Mouse (Mus musculus) kidney, adult 2 months (tissue): ENCODE measurements around the gene Anapc1. TPM values are rescaled to one million over a fixed set of nuclear protein-coding genes. Genes with fewer than 3 reads are reported as not detected.

ENCODE experiments used
- DNase-seq: peaks from one replicate; pipeline ENCODE4 v3.0.0; 2021
- H3K27ac ChIP-seq: fragments of 200-500 bp; 2 replicates; pipeline ENCODE4 v1.5.1; 2012; ENCODE audit warnings: low read depth, low read length, control low read depth, inconsistent platforms; ENCODE audit not compliant: insufficient read depth
- H3K27me3 ChIP-seq: fragments of 200-500 bp; replicated peaks from 2 replicates; pipeline ENCODE4 v1.6.1; 2012; ENCODE audit warnings: mild to moderate bottlenecking, moderate library complexity, low read length, inconsistent platforms; ENCODE audit not compliant: control insufficient read depth, insufficient read depth
- H3K36me3 ChIP-seq: fragments of 200-500 bp; 2 replicates; pipeline ENCODE4 v1.6.1; 2012; ENCODE audit warnings: mild to moderate bottlenecking, moderate library complexity, low read length, inconsistent platforms; ENCODE audit not compliant: control insufficient read depth, insufficient read depth
- H3K4me1 ChIP-seq: fragments of 200-500 bp; 2 replicates; pipeline ENCODE4 v1.6.1; 2011; ENCODE audit warnings: low read length; ENCODE audit not compliant: control insufficient read depth, insufficient read depth
- H3K4me3 ChIP-seq: fragments of 200-500 bp; 2 replicates; pipeline ENCODE4 v1.5.1; 2011; ENCODE audit warnings: mild to moderate bottlenecking, low read depth, low read length, control low read depth; ENCODE audit not compliant: insufficient read depth
- CTCF ChIP-seq: fragments of 200-500 bp; conservative IDR thresholded peaks from 2 replicates; pipeline ENCODE4 v1.5.1; 2011; ENCODE audit warnings: low read depth, mild to moderate bottlenecking, control low read depth, low read length, moderate library complexity, mixed read lengths; ENCODE audit not compliant: insufficient read depth, insufficient read length
- POLR2A ChIP-seq: fragments of 200-500 bp; IDR thresholded peaks from one replicate; pipeline ENCODE4 v1.6.1; 2011; ENCODE audit warnings: low read depth, low read length, control low read depth
- WGBS: fragments of 180-500 bp; shearing (Covaris S2); methylation state at CpG from one replicate; pipeline ENCODE4 v1.1.7; 2018; 5-methylcytosine and 5-hydroxymethylcytosine counted together
- polyA plus RNA-seq: library from polyadenylated mRNA; depleted of rRNA; stranded (reverse); fragments of >200 nt; gene quantifications from 2 replicates; pipeline ENCODE4 v1.2.3, GENCODE M21; 2012; rRNA removed

The Anapc1 gene
- 32.2 and 40.6 TPM in 2 replicates for polyA plus RNA-seq

- Histone ChIP-seq H3K36me3 (no peaks in the 10 kb centered on the region; the same call in 1 of the 2 replicates), H3K4me1 (0 out of 2 replicates have a peak, but pooled peaks cover 2% of the 10 kb centered on the region), H3K27me3 (no peaks in the 10 kb centered on the region), H3K27ac (peak within 1 kb of the TSS; percentile 81), H3K4me3 (peak within 1 kb of the TSS; percentile 89)
- no peak for TF ChIP-seq CTCF
- peak; percentile 84 for TF ChIP-seq POLR2A
- WGBS = under 1% methylated on average over 58 of the region's 58 CpGs
- peak; percentile 93 for DNase-seq
These were observed at the start of gene Anapc1 for GRCm38 (mm10) chr2:128686921-128687557. Anapc1 (minus strand) TSS chr2:128687391.

GRCm38 (mm10) chr2:128735089-128735488, 47.9 kb upstream of the Anapc1 start:
- no peak for DNase-seq
- 54% methylated on average over 3 of the region's 3 CpGs for WGBS
- Histone ChIP-seq H3K4me3 (no peak overlapping the region), H3K27ac (no peak overlapping the region), H3K27me3 (no peaks in the 10 kb centered on the region), H3K4me1 (no peaks in the 10 kb centered on the region), H3K36me3 (no peaks in the 10 kb centered on the region; the same call in 1 of the 2 replicates)
- TF ChIP-seq CTCF = no peak
- TF ChIP-seq POLR2A = no peak

- no peaks in the 10 kb centered on the region; the same call in 1 of the 2 replicates for H3K36me3 ChIP-seq
- DNase-seq = no peak
- H3K4me3 ChIP-seq = no peak overlapping the region
- peaks cover 5% of the 10 kb centered on the region; the same call in 1 of the 2 replicates for H3K4me1 ChIP-seq
- TF ChIP-seq POLR2A = no peak
- TF ChIP-seq CTCF = no peak
- WGBS = 85% methylated on average over 1 of the region's 1 CpGs
- no peak overlapping the region for H3K27ac ChIP-seq
- no peaks in the 10 kb centered on the region for H3K27me3 ChIP-seq
These were observed 44.8 kb upstream of the Anapc1 start for GRCm38 (mm10) chr2:128731951-128732350.

GRCm38 (mm10) chr2:128731514-128731913, 44.3 kb upstream of the Anapc1 start:
- no peak for DNase-seq
- Histone ChIP-seq H3K27me3 (no peaks in the 10 kb centered on the region), H3K4me3 (no peak overlapping the region), H3K36me3 (no peaks in the 10 kb centered on the region; the same call in 1 of the 2 replicates), H3K4me1 (peaks cover 5% of the 10 kb centered on the region; the same call in 1 of the 2 replicates), H3K27ac (no peak overlapping the region)
- WGBS = 62% methylated on average over 10 of the region's 10 CpGs
- TF ChIP-seq CTCF (no peak), POLR2A (no peak)

GRCm38 (mm10) chr2:128729141-128729540, 42.0 kb upstream of the Anapc1 start:
- no peak for TF ChIP-seq CTCF
- TF ChIP-seq POLR2A = no peak
- Histone ChIP-seq H3K36me3 (no peaks in the 10 kb centered on the region; the same call in 1 of the 2 replicates), H3K27ac (no peak overlapping the region), H3K4me3 (no peak overlapping the region), H3K27me3 (no peaks in the 10 kb centered on the region), H3K4me1 (peaks cover 5% of the 10 kb centered on the region; the same call in 1 of the 2 replicates)
- WGBS = 66% methylated on average over 7 of the region's 7 CpGs
- DNase-seq = no peak

GRCm38 (mm10) chr2:128728066-128728465, 40.9 kb upstream of the Anapc1 start:
- 59% methylated on average over 4 of the region's 4 CpGs for WGBS
- H3K27ac ChIP-seq = no peak overlapping the region
- no peak overlapping the region for H3K4me3 ChIP-seq
- H3K27me3 ChIP-seq = no peaks in the 10 kb centered on the region
- peak; percentile 74 for DNase-seq
- no peaks in the 10 kb centered on the region; the same call in 1 of the 2 replicates for H3K36me3 ChIP-seq
- TF ChIP-seq CTCF = no peak
- peaks cover 5% of the 10 kb centered on the region; the same call in 1 of the 2 replicates for H3K4me1 ChIP-seq

GRCm38 (mm10) chr2:128727552-128727951, 40.4 kb upstream of the Anapc1 start:
- peaks cover 5% of the 10 kb centered on the region; the same call in 1 of the 2 replicates for H3K4me1 ChIP-seq
- H3K36me3 ChIP-seq = no peaks in the 10 kb centered on the region; the same call in 1 of the 2 replicates
- TF ChIP-seq CTCF = no peak
- TF ChIP-seq POLR2A = no peak
- no peak for DNase-seq
- no peak overlapping the region for H3K27ac ChIP-seq
- 58% methylated on average over 3 of the region's 3 CpGs for WGBS
- no peak overlapping the region for H3K4me3 ChIP-seq
- no peaks in the 10 kb centered on the region for H3K27me3 ChIP-seq
